Mouse (Mus musculus) heart, postnatal 36 days (tissue): ENCODE results near the gene 4930415O20Rik. TPM values are rescaled to one million over a fixed set of nuclear protein-coding genes. Genes with fewer than 3 reads are reported as not detected.

Experiments used
- DNase-seq, 2 experiments: peaks; one replicate each; pipeline ENCODE4 v3.0.0; 2021 to 2022
- intact Hi-C: fragments of 180-260 bp; cut with DNase I; formaldehyde crosslinking; loops from one replicate; pipeline ENCODE4 v1.15.1; 2025
- total RNA-seq, 2 experiments: library from RNA; stranded (reverse); gene quantifications; 2 replicates each; pipeline ENCODE4 v1.2.3; 2021

4930415O20Rik gene
- total RNA-seq, 2 experiments from 2014 or later = 1.6 TPM

DNA sequence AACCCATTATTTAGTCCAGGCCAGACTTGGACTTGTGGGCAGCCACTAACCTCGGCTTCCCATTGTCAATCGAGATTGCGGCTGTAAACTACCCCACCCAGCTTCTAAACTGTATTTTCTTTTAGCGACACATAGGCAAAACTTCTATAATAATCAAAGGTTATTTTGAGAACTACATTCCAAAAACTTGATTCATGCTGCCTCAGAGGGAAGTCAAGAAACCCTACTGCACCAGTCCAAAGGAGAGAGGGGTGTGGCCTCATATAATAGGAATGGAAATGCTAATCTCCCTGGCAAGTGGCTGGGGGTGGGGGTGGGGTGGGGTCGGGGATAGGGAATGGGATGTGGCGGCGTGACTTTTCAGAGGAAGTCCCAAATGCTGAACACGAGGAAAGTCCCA lies 55.3 kb downstream of the 4930415O20Rik start:
- intact Hi-C loops = no loop called here
- no peak for DNase-seq

DNA sequence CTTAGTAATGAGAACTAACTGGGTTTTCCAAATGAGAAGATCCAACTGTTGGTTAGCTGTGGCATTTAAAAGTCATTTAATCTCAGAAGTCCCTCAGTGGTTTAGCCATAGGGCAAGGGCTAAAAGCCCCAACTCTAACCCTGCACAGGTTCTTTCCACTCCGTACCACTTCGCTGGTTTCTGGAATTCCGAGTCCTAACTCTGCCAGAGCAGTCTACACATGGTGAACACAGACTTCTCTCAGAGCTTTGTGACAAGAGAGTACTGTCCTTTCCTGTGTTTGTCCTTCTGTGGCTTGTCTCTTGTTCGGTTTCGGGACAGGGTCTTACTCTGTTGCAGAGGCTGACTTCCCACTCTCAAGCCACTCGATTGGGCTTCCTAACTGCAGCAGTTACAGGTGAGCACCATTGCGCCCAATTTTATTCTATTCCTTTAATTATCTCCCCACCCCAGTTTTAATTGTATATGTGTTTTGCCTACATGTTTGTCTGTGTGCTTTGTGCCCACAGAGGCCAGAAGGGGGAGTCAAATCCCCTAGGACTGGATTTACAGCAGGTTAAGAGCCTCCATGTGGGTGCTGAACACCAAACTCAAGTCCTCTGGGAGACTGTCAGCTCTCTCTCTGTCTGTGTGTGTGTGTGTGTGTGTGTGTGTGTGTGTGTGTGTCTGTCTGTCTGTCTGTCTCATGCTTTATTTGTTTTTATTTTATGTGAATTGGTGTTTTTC lies 55.8 kb downstream of the 4930415O20Rik start:
- intact Hi-C loops = no loop called here

DNA sequence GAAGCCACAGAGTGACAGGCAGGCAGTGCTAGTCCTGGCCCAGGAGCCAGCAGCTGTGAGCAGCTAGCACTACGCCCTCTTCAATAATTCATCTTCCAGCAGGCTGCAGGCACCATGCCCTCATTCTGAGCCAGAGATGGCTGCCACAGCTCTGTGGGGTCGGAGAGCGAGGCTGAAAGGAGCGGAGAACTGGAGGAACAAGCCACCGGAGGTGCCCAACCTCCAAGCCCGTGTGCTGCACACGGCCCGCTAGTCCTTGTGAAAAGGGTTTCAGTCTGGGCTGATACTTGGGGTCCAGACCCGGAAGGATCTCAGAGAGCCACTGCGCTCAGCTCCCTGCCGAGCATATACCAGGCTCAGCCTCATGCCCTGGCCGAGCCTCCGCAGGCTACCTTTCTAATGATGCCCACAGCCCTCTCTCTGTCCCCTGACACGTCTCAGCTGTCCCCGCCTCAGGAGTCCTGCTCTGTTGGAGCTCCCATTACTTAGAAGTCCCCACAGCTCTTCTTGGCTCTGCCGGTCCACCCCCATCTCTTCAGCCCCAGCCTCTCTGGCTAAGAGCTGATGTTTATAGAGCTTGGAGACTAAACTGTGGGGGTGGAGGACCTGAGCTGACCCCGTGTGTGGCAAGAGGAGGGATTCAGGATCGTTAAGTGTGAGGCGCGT lies 57.9 kb downstream of the 4930415O20Rik start:
- no peak for DNase-seq
- intact Hi-C loops = no loop called here

More for the DNA sequence above, 55.8 kb downstream of the 4930415O20Rik start:
- DNase-seq = no peak

DNA sequence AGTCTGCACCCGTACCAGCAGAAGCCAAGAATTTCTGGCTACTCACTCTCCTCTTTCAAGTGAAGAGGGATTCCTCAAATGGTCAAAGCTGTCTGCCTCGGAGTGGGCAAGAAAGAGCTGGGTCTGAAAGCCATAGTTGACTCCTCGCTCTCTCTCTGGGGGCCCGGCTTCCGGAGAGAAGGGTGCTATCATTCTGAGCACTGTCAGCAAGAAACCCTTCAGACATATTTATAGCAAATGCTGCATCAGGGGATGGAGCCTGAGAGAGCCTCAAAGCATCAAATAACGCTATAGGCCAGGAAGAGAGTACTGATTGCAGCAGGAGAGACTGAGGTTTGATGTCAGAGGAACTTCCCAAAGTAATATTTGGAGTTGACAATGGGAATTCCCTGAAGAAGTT lies 58.7 kb downstream of the 4930415O20Rik start:
- no peak for DNase-seq
- intact Hi-C loops = no loop called here

DNA sequence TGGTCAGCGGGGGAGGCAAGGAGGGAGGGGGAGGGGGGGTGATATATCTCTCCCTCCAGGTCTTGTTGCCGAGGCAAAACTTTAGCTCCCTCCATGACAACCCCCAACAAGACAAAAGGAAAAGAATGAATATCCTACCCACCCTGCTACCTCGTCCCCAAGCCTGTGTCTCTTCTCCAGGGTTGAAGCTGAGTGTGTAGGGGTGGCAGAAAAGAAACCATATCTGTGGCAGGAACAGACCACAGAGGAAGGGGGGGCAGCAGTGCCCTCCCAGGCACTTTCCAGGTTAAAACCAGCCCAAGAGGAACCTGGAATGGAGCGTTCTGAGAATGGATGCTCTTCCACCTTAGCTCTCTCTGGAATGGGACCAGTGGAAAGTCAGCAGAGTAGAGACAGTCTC lies 59.7 kb downstream of the 4930415O20Rik start, which contains the start of gene Cacnb3:
Gene Cacnb3 (plus strand): TSS at position 301 of the 400 bp plus-strand sequence.
- intact Hi-C loops = no loop called here
- no peak for DNase-seq

DNA sequence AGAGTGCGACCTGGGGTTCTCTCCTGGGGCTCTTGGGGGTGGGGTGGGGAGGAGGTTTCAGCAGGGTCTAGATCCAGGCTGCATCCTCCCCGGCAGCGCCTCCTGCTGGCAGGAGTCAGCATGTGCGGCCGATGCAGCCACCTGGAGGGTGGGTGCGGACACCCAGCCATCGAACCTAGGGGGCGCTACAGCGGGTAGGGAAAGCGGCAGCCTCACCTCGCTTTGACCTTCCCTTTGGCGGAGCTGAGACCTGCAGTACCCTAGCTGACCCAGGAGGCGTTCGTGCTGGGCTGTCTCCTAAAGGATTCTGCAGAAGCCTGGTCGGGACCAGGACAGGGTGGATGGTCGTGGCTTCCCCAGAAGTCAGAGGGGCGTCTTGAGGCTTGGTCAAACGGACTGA lies 60.7 kb downstream of the 4930415O20Rik start:
- peak; percentile 68 to 73 for DNase-seq
- intact Hi-C loops = no loop called here

DNA sequence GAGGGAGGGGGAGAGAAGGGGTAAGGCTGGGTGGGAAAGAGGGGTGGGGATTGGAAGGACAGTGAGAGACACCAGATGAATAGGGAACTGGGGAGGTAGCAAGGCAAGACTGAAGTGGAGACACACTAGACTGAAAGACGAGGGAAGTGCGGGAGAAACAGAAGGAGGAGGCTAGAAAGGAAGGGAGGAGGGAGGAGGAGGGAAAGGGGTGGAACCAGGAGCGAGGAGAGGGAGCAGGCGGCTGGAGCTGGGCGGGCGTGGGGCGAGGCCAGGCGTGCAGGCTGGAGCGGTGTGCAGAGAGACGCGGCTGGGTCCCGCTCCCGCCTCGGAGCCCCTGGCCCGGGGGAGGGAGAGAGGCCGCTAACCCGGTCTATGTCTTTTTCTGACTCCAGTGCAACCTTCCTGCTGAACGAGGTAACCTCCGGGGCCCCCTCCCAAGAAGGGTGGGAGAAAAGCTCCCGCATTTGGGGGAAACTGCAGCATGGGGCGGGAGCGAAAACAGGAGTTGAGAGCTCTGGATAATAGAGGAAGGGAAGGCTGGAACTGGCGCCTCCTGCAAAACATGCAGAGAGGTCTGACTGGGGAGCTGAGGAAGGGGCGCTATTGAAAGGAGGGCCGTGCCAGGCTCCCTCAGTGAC lies 61.4 kb downstream of the 4930415O20Rik start:
- DNase-seq = peak; percentile 59 to 62
- intact Hi-C loops = no loop called here

DNA sequence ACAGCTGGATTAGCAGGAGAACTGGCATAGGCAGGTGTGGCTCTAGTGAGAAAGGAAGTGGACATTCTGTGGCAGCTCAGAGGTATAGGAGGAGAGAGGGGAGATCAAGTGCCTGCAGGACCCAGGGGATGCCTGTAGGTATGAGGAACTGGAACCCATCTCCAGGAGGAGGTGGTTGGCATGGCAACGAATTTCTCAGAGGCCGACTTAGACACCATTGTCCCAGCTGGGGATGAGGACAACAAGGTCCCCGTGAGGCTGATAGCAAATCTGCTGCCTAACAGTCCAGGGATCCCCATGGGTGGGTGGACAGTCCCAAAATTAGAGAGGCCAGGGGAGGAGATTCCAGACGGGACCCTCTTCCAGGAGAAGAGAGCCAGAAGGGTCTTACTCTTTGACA lies 62.1 kb downstream of the 4930415O20Rik start:
- intact Hi-C loops = no loop called here
- no peak for DNase-seq

DNA sequence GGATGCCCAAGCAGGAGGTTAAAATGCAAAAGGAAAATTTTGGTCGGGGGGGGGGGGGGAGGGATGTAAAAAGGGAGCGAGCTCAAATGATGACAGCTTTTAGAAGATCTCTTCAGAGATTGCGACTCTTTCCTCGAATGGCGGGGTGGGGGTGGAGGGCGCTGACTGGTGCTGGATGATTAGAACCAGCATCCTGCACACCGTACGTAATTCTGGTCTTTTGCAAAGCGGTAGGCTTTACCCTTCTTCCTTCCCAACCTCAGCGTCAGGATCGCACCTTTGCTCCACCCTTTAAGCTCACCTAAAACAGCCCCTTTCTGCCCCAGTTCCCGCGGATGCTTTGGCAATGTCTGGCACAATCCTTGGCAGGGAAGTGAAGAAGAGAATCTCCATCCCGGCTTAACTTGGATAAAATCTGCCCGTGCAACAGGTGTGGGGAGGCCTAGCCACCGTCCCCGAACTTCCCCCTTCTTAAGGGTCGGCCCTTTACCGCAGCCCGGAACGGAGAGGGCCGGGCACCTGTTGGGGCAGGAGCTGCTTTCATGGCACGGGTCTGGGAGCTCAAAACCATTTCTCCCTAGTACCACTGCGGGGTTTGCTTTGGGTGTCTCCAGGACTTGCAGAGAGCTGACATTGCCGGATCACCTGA lies 63.1 kb downstream of the 4930415O20Rik start:
- no peak for DNase-seq
- intact Hi-C loops = loop anchor here (2.0 kb wide), 1 partner anchor 29 kb away; the partner anchor contains the start of gene Ddx23

DNA sequence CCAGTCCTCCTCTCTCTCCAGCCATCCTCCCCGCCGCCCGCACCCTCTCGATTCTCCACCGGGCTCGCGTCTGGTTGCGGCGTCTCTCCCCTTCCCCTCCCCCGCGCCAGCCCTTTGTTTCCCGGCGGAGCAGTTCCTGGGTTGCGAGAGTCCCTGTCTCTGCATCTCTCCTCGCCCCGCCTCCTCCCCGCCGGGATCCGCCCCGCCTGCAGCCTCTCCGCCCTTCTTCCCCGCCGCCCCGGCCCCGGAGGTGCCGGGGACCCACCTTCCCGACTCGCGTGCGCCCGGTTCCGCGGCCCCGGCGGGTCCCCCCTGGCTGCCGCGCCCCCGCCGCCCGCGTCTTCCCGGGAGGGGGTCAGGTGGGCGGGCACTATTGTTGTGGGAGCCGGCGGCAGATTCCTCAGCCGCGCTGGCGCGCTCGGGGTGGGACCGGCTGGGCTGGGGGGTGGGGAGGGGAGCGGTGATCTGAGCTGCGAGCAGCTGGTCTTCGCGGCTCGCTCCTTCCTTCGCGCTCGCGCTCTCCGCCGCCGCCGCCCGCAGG lies 63.8 kb downstream of the 4930415O20Rik start:
- peak; percentile 80 to 83 for DNase-seq
- intact Hi-C loops = loop anchor here (2.0 kb wide), 1 partner anchor 28 kb away; the partner anchor contains the start of gene Ddx23

DNA sequence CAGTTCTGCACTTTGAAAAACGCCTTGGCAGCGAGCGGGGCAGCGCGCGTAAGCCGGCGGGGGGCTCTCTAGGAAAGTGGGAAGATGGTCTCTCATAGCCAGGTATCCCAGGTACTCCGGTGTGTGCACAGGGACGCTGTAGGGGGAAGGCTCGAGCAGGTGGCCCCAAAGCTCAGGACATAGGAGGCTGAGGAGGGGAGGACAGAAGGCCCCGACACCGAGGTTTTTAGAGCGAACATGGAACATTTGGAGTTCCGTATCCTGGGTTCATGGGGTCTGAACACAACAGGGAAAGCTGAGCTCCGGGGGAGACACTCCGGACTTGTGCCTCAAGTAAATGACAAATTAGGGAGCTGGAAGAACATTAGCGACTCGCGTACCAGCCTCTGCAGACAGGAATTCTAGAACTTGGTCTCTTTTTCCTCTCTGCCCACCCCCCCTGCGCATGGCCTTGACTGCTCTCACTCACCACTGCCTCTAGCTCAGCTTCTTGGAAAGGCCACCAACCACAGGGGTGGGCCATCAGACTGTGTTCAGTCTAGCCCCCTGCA lies 64.6 kb downstream of the 4930415O20Rik start:
- no peak for DNase-seq
- intact Hi-C loops = loop anchor here (2.0 kb wide), 1 partner anchor 27 kb away; the partner anchor contains the start of gene Ddx23

DNA sequence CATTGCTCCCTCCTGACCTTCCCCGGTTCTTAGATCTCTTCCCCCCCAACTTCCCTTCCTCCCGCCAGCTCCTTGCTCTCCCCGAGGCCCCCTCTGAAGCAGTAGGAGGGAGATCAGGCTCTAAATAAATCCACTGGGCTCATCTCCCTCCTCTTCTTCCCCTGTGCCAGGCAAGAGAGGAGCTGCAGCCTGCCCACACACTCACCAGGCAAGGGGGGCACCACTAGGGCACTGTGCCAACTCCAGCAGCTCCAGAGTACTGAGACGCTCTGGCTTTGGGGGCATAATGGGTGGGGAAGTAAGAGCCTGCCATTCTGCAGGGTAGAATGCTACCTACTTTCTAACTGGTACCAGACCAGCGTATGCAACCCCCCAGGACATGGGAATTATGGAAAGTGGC lies 65.7 kb downstream of the 4930415O20Rik start:
- no peak for DNase-seq
- intact Hi-C loops = no loop called here

DNA sequence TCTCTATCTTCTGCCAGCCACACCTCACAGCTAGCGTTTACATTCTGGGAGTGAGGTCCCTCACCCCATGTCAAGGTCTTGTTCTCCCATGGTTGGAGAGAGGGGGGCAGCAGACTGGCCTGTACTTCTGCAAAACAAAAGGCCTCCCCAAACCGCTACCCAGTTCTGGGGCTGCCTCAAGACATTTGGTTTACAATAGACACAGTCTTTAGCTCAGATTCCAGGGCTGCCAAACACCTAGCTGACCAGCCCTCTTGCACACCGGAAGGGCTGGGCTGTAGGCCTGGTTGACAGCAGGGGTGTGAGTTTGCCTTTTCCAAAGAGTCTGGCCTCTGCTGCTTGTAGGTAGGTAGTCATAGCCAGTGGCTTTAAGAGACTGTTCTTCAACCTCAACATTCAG lies 66.4 kb downstream of the 4930415O20Rik start:
- intact Hi-C loops = no loop called here
- no peak for DNase-seq

Other genes with a start within 250 kb of the 4930415O20Rik start
- gene Olfr284, start 230.0 kb upstream of the 4930415O20Rik start, total RNA-seq = not detected
- gene Olfr283, start 190.1 kb upstream of the 4930415O20Rik start, total RNA-seq = not detected
- gene Olfr282, start 139.8 kb upstream of the 4930415O20Rik start, total RNA-seq = not detected
- gene Olfr281, start 118.4 kb upstream of the 4930415O20Rik start, total RNA-seq = not detected
- not detected for gene OR5BS1P, start 101.1 kb upstream of the 4930415O20Rik start, total RNA-seq
- not detected for gene Lalba, start 88.3 kb upstream of the 4930415O20Rik start, total RNA-seq
- not detected for gene Olfr279, start 78.6 kb upstream of the 4930415O20Rik start, total RNA-seq
- 10 to 100 TPM; 75.0 to 79.4 TPM for gene Kansl2, start 36.7 kb upstream of the 4930415O20Rik start, total RNA-seq
- gene Ccnt1, start 81 bp upstream of the 4930415O20Rik start, total RNA-seq = 10 to 100 TPM; 27.6 to 32.1 TPM
- 100 to 1,000 TPM; 207 TPM for gene Adcy6, start 39.1 kb downstream of the 4930415O20Rik start, total RNA-seq
- 1 to 10 TPM; 3.3 to 4.0 TPM for gene Cacnb3, start 59.8 kb downstream of the 4930415O20Rik start, total RNA-seq
- 10 to 100 TPM; 51.5 to 65.1 TPM for gene Ddx23, start 91.9 kb downstream of the 4930415O20Rik start, total RNA-seq
- 1 to 10 TPM; 1.1 to 1.4 TPM for gene Rnd1, start 106.5 kb downstream of the 4930415O20Rik start, total RNA-seq
- under 1 TPM; 0.33 to 0.42 TPM for gene Ccdc65, start 137.2 kb downstream of the 4930415O20Rik start, total RNA-seq
- gene Fkbp11, start 157.2 kb downstream of the 4930415O20Rik start, total RNA-seq = 1 to 10 TPM; 6.2 to 6.7 TPM
- gene Arf3, start 192.2 kb downstream of the 4930415O20Rik start, total RNA-seq = 10 to 100 TPM; 20.8 to 20.9 TPM
- gene Wnt10b, start 207.1 kb downstream of the 4930415O20Rik start, total RNA-seq = under 1 TPM; 0.27 to 0.33 TPM
- not detected for gene Wnt1, start 218.9 kb downstream of the 4930415O20Rik start, total RNA-seq
- under 1 TPM; 0.22 to 0.35 TPM for gene Ddn, start 238.5 kb downstream of the 4930415O20Rik start, total RNA-seq